Mouse (Mus musculus) cerebellum, adult 9-11 months (tissue): ENCODE data around the gene Lpin3.

Experiments used
- DNase-seq: peaks from one replicate; pipeline ENCODE4 v3.0.0; 2022

The Lpin3 gene

DNA sequence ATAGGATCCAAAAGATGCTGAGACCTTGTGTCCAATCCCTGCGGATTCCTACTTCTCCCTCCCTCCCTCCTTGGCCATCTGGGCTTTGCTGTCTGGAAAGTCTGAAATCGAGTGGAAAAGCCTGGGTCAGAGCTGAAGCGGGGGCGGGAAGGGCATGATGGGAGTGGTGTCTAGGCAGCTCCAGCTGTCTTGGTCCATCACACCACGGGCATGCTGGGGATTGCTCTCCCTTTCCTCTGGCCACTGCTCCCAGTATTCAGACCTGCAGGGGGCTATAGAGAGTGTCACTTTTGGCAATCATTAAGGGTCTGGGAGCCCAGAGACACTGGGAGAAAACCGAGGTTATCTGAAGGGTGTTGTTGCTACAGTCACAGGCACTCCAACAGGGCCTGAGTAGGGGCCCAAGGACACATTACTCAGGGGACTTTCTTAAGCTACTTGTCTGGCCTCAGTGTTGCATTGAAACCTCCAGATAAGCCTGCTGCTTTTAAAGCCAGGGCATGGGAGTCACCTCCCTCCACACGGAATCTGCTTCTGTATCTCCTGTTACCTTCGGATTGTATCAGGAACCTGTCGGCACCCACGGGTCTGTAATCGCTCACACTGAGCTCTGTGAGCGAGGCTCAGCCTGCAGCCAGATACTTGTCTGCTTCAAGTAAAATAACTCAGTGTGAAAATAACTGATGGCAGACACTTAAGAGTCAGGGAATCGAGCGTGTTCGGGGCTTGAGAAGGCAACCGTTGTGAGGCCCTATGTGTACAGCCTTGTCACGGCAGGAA is 60.6 kb downstream of the Lpin3 start:
- no peak for DNase-seq

DNA sequence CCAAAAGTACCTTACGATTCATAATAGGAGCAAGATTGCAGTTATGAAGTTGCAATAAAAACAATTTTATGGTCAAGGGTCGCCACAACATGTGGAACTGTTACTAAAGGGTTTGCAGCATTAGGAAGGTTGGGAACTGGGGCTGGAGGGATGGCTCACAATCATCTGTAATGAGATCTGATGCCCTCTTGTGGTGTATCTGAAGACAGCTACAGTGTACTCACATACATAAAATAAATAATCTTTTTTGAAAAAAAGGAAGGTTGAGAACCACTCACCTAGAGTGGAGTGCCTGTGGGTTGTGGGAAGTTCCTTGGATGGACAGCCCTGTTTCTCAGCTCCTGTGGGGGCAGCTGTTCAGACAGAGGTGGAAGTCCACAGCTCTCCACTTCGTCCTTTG is 62.0 kb downstream of the Lpin3 start:
- no peak for DNase-seq

DNA sequence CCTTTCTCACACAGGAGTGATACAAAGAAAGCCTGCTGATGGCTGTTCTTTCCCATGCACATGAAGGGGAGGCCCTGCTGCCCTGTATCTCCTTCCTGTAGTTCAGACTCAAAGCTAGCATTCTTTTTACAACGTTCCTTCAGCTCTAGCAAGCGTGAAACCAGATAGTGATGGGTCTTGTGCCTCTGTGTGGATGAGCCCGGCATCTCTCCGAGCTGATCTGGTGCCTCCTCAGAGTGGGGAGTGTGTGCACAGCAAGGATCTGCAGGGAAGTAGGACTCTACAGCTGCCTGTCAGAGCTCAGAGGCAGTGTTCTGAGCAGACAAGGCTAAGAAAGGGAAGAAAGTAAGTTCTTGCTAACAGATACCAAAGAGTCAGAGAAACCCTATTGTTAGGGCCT is 71.1 kb downstream of the Lpin3 start:
- no peak for DNase-seq

DNA sequence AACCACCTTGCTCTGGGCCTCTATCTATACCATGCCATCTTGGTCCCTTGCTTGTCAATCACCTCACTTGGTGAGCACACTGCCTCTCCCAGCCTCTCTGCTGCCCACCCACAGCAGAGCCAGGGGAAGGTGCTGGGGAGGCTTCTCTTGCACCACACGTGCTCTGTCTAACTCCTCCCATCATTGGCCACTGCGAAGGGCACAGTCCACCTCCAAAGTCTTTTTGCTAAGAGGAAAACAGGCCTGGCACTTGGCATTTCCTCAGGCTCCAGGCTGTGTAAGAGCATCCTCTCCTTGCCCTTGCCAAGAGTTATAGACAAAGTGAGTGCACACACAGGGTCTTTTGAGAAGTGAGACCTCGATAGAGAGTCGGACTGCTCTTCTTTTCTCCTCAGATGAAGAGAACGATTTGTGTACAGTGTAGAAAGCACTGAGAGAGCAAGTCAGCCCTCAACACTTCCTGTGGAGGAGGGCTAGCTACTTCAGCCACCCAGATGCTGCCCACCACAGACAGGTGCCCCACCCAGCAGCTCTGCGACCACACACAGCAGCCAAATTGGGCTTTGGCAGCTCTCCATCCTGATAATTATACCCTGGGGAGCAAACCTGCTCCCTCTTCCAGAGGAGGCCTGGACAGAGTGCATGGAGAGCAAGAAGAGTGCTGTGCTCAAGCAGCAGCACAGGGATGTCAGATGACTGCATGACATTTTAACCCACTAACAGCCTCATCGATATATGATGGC is 72.8 kb downstream of the Lpin3 start:
- no peak for DNase-seq

DNA sequence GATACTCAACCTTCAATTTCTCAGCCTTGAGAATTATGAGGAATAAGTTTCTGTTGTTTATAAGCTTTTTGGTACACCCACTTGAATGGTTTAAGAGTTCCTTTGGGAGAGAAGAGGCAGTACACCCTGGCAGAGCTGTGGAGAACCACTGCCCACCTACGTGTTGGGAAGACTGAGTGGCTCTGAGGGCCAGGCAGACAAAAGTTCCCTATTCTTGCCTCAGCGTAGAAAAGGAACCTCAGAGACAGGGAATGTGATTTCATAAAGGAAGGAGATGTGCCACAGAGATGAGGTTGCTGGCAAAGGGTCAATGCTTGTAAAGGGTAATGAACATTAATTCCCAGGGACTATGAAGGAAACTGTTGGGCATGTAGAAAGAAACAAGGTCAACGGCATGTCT is 74.1 kb downstream of the Lpin3 start:
- DNase-seq: no peak

DNA sequence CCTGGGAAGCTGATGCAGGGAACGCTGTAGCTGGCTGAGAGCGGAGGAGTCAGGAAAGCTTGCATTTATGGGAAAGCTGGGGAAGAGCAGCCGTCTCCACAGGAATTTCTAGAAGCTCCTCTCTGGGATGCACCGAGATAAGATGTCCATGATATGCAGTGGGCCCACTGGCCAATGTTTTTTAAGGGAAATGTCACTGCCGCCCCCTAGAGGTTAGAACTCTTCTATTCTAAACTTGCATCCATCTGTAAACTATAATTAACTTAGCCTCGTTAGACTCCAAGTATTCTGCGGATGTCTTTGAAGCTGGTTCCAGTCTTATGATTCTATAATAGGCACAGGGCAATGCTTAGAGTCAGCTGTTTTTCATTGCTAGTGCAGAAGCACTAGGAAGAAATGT is 74.9 kb downstream of the Lpin3 start:
- DNase-seq: no peak
